Comparison of ENCODE assay signal across 19 mouse cellular contexts in genomic region chr4:25322631-25323178, GRCm38 (mm10).
"Had no signal": no experiment of that assay in that cellular context is flagged by ENCODE, and none has a peak within 500 bp of the region (broad histone marks: within the 10 kb centered on the region; RNA-seq: fewer than 3 reads in every experiment).

No protein-coding gene starts in this region.

- H3K9me3 ChIP-seq: midbrain, embryonic 10.5 days; midbrain, embryonic 12.5 days; neural tube, embryonic 13.5 days; neural tube, embryonic 15.5 days had no signal

- H3K4me3 ChIP-seq: midbrain, embryonic 10.5 days; midbrain, embryonic 12.5 days; myocyte; neural tube, embryonic 13.5 days; neural tube, embryonic 15.5 days had no signal

- H3K4me2 ChIP-seq: lung, embryonic 14.5 days; midbrain, embryonic 12.5 days; neural tube, embryonic 13.5 days; neural tube, embryonic 15.5 days had no signal

- DNase-seq: lung, adult 18-20 months; lung, embryonic 14.5 days; lung, postnatal 10 days; lung, postnatal 4 days; midbrain, embryonic 14.5 days; retina, postnatal 1 day; right cerebral cortex, adult 18-20 months; right cerebral cortex, postnatal 25 days; right cerebral cortex, postnatal 4 days; spleen, adult 18-20 months; thymus, adult 2 months; thymus, postnatal 25 days; thymus, postnatal 4 days had no signal

- H3K9ac ChIP-seq: lung, embryonic 14.5 days; midbrain, embryonic 12.5 days; neural tube, embryonic 13.5 days; neural tube, embryonic 15.5 days had no signal

- H3K36me3 ChIP-seq: midbrain, embryonic 10.5 days; midbrain, embryonic 12.5 days; neural tube, embryonic 13.5 days; neural tube, embryonic 15.5 days had no signal

- H3K27me3 ChIP-seq: midbrain, embryonic 12.5 days; neural tube, embryonic 13.5 days; neural tube, embryonic 15.5 days had no signal

- H3K27ac ChIP-seq: midbrain, embryonic 10.5 days; midbrain, embryonic 12.5 days; neural tube, embryonic 13.5 days; neural tube, embryonic 15.5 days had no signal

- ATAC-seq: midbrain, embryonic 16.5 days had no signal

- H3K4me1 ChIP-seq: midbrain, embryonic 10.5 days; midbrain, embryonic 12.5 days; neural tube, embryonic 13.5 days; neural tube, embryonic 15.5 days had no signal
